Mouse (Mus musculus) heart, embryonic 11.5 days (tissue): ENCODE data around the gene Dstyk. TPM values are rescaled to one million over a fixed set of nuclear protein-coding genes. Genes with fewer than 3 reads are reported as not detected.
"Not testable (repeated sequence)": the region's sequence is repeated elsewhere in the genome, so short reads cannot be mapped to it uniquely, and the experiment has no call there.

Source experiments
- ATAC-seq: fragments of 200-750 bp; cut with Nextera tagmentation; replicated peaks from 2 replicates; pipeline ENCODE4 v1.8.0; 2017; ENCODE audit warnings: moderate library complexity; ENCODE audit not compliant: insufficient number of reproducible peaks, low FRiP score, low TSS enrichment
- H3K27ac ChIP-seq: fragments of 300-500 bp; sonication (generic); 2 replicates; pipeline ENCODE4 v1.5.1; 2014; ENCODE audit warnings: mild to moderate bottlenecking, low read depth, low read length
- H3K27me3 ChIP-seq: fragments of 300-500 bp; sonication (generic); 2 replicates; pipeline ENCODE4 v1.6.1; 2014; ENCODE audit warnings: mild to moderate bottlenecking, low read length, mixed read lengths; ENCODE audit not compliant: control insufficient read depth, insufficient read depth
- H3K36me3 ChIP-seq: fragments of 300-500 bp; sonication (generic); 2 replicates; pipeline ENCODE4 v1.6.1; 2014; ENCODE audit warnings: mild to moderate bottlenecking, low read length, moderate library complexity, mixed read lengths; ENCODE audit not compliant: control insufficient read depth, insufficient read depth
- H3K4me1 ChIP-seq: fragments of 300-500 bp; sonication (generic); 2 replicates; pipeline ENCODE4 v1.6.1; 2014; ENCODE audit warnings: low read length; ENCODE audit not compliant: control insufficient read depth, insufficient read depth
- H3K4me2 ChIP-seq: fragments of 300-500 bp; sonication (generic); 2 replicates; pipeline ENCODE4 v1.6.1; 2014; ENCODE audit warnings: mild to moderate bottlenecking, moderate library complexity
- H3K4me3 ChIP-seq: fragments of 300-500 bp; sonication (generic); 2 replicates; pipeline ENCODE4 v1.5.1; 2014; ENCODE audit warnings: low read depth, low read length
- H3K9ac ChIP-seq: fragments of 300-500 bp; sonication (generic); 2 replicates; pipeline ENCODE4 v1.6.1; 2014; ENCODE audit warnings: mild to moderate bottlenecking, low read depth, low read length, moderate library complexity
- H3K9me3 ChIP-seq: fragments of 300-500 bp; sonication (generic); replicated peaks from 2 replicates; pipeline ENCODE4 v1.6.1; 2016; ENCODE audit warnings: low read length; ENCODE audit not compliant: control insufficient read depth
- WGBS: fragments of 180-500 bp; shearing (Covaris S2); extraction: QIAGEN DNeasy Blood & Tissue Kit; methylation state at CpG from one replicate; pipeline ENCODE4 v1.1.7; 2014; ENCODE audit not compliant: insufficient replicate concordance; 5-methylcytosine and 5-hydroxymethylcytosine counted together
- polyA plus RNA-seq: library from polyadenylated mRNA; unstranded; fragments of >200 nt; fragmentation: Nextera tagmentation; extraction: Ambion mirVana; gene quantifications from 2 replicates; pipeline ENCODE4 v1.2.1, GENCODE M21; 2014

Dstyk gene
- polyA plus RNA-seq, 1 experiment from 2014 or later: 11.9 TPM

GRCm38 (mm10) chr1:132436960-132437359 is 19.6 kb downstream of the Dstyk start:
- 83% methylated on average over 1 of the region's 1 CpGs for WGBS
- no peak overlapping the region for H3K27ac ChIP-seq
- no peak overlapping the region for H3K9ac ChIP-seq
- H3K36me3 ChIP-seq: peaks cover 8% of the 10 kb centered on the region
- no peak overlapping the region for H3K4me3 ChIP-seq
- no peaks in the 10 kb centered on the region for H3K27me3 ChIP-seq
- H3K4me1 ChIP-seq: peaks cover under 1% of the 10 kb centered on the region; the same call in 1 of the 2 replicates
- no peak for ATAC-seq
- no peak overlapping the region for H3K4me2 ChIP-seq
- H3K9me3 ChIP-seq: no peaks in the 10 kb centered on the region

GRCm38 (mm10) chr1:132437389-132437788 is 20.0 kb downstream of the Dstyk start:
- H3K4me1 ChIP-seq: no peaks in the 10 kb centered on the region
- no peak for ATAC-seq
- H3K36me3 ChIP-seq: peaks cover 8% of the 10 kb centered on the region
- H3K4me3 ChIP-seq: no peak overlapping the region
- WGBS: 91% methylated on average over 5 of the region's 5 CpGs
- H3K4me2 ChIP-seq: no peak overlapping the region
- no peaks in the 10 kb centered on the region for H3K9me3 ChIP-seq
- H3K9ac ChIP-seq: no peak overlapping the region
- H3K27ac ChIP-seq: no peak overlapping the region
- H3K27me3 ChIP-seq: no peaks in the 10 kb centered on the region

- H3K36me3 ChIP-seq: peaks cover 8% of the 10 kb centered on the region
- H3K4me2 ChIP-seq: no peak overlapping the region
- ATAC-seq: no peak
- no peaks in the 10 kb centered on the region for H3K27me3 ChIP-seq
- no peak overlapping the region for H3K27ac ChIP-seq
- no peak overlapping the region for H3K4me3 ChIP-seq
- no peak overlapping the region for H3K9ac ChIP-seq
- WGBS: 76% methylated on average over 1 of the region's 1 CpGs
- H3K4me1 ChIP-seq: no peaks in the 10 kb centered on the region
- no peaks in the 10 kb centered on the region for H3K9me3 ChIP-seq
Measured at GRCm38 (mm10) chr1:132440896-132441435, 23.6 kb downstream of the Dstyk start.

GRCm38 (mm10) chr1:132449742-132450141 is 32.4 kb downstream of the Dstyk start:
- 90% methylated on average over 7 of the region's 7 CpGs for WGBS
- Histone ChIP-seq H3K9ac (no peak overlapping the region), H3K27me3 (no peaks in the 10 kb centered on the region), H3K4me1 (no peaks in the 10 kb centered on the region), H3K9me3 (no peaks in the 10 kb centered on the region), H3K27ac (no peak overlapping the region), H3K4me2 (no peak overlapping the region), H3K36me3 (peaks cover 5% of the 10 kb centered on the region), H3K4me3 (no peak overlapping the region)
- ATAC-seq: no peak

- H3K27ac ChIP-seq: no peak overlapping the region
- WGBS: 81% methylated on average over 5 of the region's 5 CpGs
- no peaks in the 10 kb centered on the region for H3K27me3 ChIP-seq
- no peak overlapping the region for H3K9ac ChIP-seq
- no peak overlapping the region for H3K4me3 ChIP-seq
- no peak for ATAC-seq
- H3K4me2 ChIP-seq: no peak overlapping the region
- peaks cover 7% of the 10 kb centered on the region for H3K36me3 ChIP-seq
- peaks cover 6% of the 10 kb centered on the region; the same call in 1 of the 2 replicates for H3K4me1 ChIP-seq
- no peaks in the 10 kb centered on the region for H3K9me3 ChIP-seq
Measured at GRCm38 (mm10) chr1:132464651-132465050, 47.3 kb downstream of the Dstyk start.

- Histone ChIP-seq H3K9ac (no peak overlapping the region), H3K9me3 (no peaks in the 10 kb centered on the region), H3K27me3 (no peaks in the 10 kb centered on the region), H3K4me1 (peaks cover 6% of the 10 kb centered on the region; the same call in 1 of the 2 replicates), H3K4me3 (no peak overlapping the region), H3K36me3 (no peaks in the 10 kb centered on the region), H3K27ac (no peak overlapping the region), H3K4me2 (no peak overlapping the region)
- no peak for ATAC-seq
Measured at GRCm38 (mm10) chr1:132468926-132469325, 51.6 kb downstream of the Dstyk start.

GRCm38 (mm10) chr1:132469519-132469918 is 52.2 kb downstream of the Dstyk start:
- WGBS: 87% methylated on average over 7 of the region's 7 CpGs
- Histone ChIP-seq H3K4me2 (no peak overlapping the region), H3K9ac (no peak overlapping the region), H3K9me3 (no peaks in the 10 kb centered on the region), H3K27ac (no peak overlapping the region), H3K27me3 (no peaks in the 10 kb centered on the region), H3K36me3 (no peaks in the 10 kb centered on the region), H3K4me1 (peaks cover 6% of the 10 kb centered on the region; the same call in 1 of the 2 replicates), H3K4me3 (no peak overlapping the region)
- ATAC-seq: no peak

GRCm38 (mm10) chr1:132470031-132470430 is 52.7 kb downstream of the Dstyk start:
- not testable (repeated sequence) for ATAC-seq, H3K9me3 ChIP-seq, H3K36me3 ChIP-seq, H3K4me3 ChIP-seq, H3K27me3 ChIP-seq, H3K4me1 ChIP-seq, H3K4me2 ChIP-seq, H3K9ac ChIP-seq, H3K27ac ChIP-seq
- 67% methylated on average over 1 of the region's 1 CpGs for WGBS

GRCm38 (mm10) chr1:132471032-132471431 is 53.7 kb downstream of the Dstyk start:
- H3K4me1 ChIP-seq: peaks cover 6% of the 10 kb centered on the region; the same call in 1 of the 2 replicates
- H3K9ac ChIP-seq: no peak overlapping the region
- H3K27ac ChIP-seq: no peak overlapping the region
- H3K27me3 ChIP-seq: no peaks in the 10 kb centered on the region
- no peak overlapping the region for H3K4me3 ChIP-seq
- no peak overlapping the region for H3K4me2 ChIP-seq
- H3K36me3 ChIP-seq: no peaks in the 10 kb centered on the region
- no peaks in the 10 kb centered on the region for H3K9me3 ChIP-seq
- ATAC-seq: no peak
- 83% methylated on average over 2 of the region's 2 CpGs for WGBS
